Mouse (Mus musculus) CH12.LX (cell line): ENCODE data around the gene Mettl6.

Experiments used
- CTCF ChIP-seq, 2 experiments: IDR thresholded peaks in 1 of 2; conservative IDR thresholded peaks in 1 of 2; 2 replicates each; pipeline ENCODE4 v1.5.1; 2011 to 2012; ENCODE audit warnings: low read depth in 2 of 2, low read length in 2 of 2, improper control_type of control experiment in 1 of 2, inconsistent platforms in 1 of 2, mild to moderate bottlenecking in 1 of 2, moderate library complexity in 1 of 2
- E2F4 ChIP-seq: IDR thresholded peaks from 2 replicates; pipeline ENCODE4 v1.6.1; 2011; ENCODE audit warnings: low read depth, low read length, improper control_type of control experiment; ENCODE audit not compliant: insufficient replicate concordance
- EP300 ChIP-seq: IDR thresholded peaks from 2 replicates; pipeline ENCODE4 v1.6.1; 2011; ENCODE audit warnings: low read length, improper control_type of control experiment
- HCFC1 ChIP-seq: IDR thresholded peaks from 2 replicates; pipeline ENCODE4 v1.6.1; 2012; ENCODE audit warnings: low read depth, mild to moderate bottlenecking, inconsistent platforms, low read length, improper control_type of control experiment
- IRF4 ChIP-seq: IDR thresholded peaks from 2 replicates; pipeline ENCODE4 v1.6.1; 2014; ENCODE audit warnings: low read depth, mild to moderate bottlenecking, inconsistent platforms, low read length, improper control_type of control experiment
- MAFK ChIP-seq: IDR thresholded peaks from 2 replicates; pipeline ENCODE4 v1.6.1; 2011; ENCODE audit warnings: low read length, improper control_type of control experiment; ENCODE audit not compliant: insufficient replicate concordance
- MYC ChIP-seq: IDR thresholded peaks from 2 replicates; pipeline ENCODE4 v1.6.1; 2011; ENCODE audit warnings: low read depth, mild to moderate bottlenecking, improper control_type of control experiment, low read length
- POLR2A ChIP-seq: IDR thresholded peaks from 2 replicates; pipeline ENCODE4 v1.6.1; 2011; ENCODE audit warnings: low read depth, mild to moderate bottlenecking, improper control_type of control experiment, low read length
- RAD21 ChIP-seq: IDR thresholded peaks from 2 replicates; pipeline ENCODE4 v1.6.1; 2011; ENCODE audit warnings: low read depth, mild to moderate bottlenecking, low read length, improper control_type of control experiment, moderate library complexity
- TCF12 ChIP-seq: IDR thresholded peaks from 2 replicates; pipeline ENCODE4 v1.6.1; 2014; ENCODE audit warnings: low read depth, mild to moderate bottlenecking, inconsistent platforms, low read length, improper control_type of control experiment
- ZC3H11A ChIP-seq: IDR thresholded peaks from 2 replicates; pipeline ENCODE4 v1.6.1; 2012; ENCODE audit warnings: low read depth, mild to moderate bottlenecking, inconsistent platforms, low read length, improper control_type of control experiment
- ZKSCAN1 ChIP-seq: IDR thresholded peaks from 2 replicates; pipeline ENCODE4 v1.6.1; 2012; ENCODE audit warnings: low read depth, inconsistent platforms, low read length, improper control_type of control experiment, borderline replicate concordance

DNA sequence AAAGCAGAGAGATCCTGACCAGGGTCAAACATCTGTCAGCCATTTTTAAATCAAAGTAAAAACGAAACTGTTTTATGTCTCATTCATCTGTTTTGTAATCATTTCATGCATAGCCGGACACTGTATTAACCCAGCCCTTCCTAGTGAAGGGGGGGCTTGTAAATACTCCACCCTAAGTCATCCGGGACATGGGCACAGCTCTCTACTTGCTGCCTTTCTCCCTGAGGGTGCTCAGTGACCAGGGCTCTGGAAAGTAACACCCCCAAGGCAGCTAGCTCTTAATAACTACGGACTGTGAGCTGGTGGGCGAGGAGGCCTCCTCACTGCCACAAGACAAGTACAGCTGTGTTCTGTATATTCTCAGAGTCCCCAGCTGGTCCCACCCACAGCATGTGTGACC, 45.8 kb downstream of the Mettl6 start:
- TF ChIP-seq CTCF (conservative IDR thresholded peaks at IDR 0.05 in 1 of 2, IDR thresholded peaks at IDR 0.05 in 1 of 2; ENCODE audit: low read depth in 2 of 2, low read length in 2 of 2): no peak
- no peak for TF ChIP-seq MAFK
- TF ChIP-seq MYC: no peak
- TF ChIP-seq HCFC1: no peak
- TF ChIP-seq TCF12: no peak
- no peak for TF ChIP-seq ZC3H11A
- no peak for TF ChIP-seq ZKSCAN1
- no peak for TF ChIP-seq POLR2A
- no peak for TF ChIP-seq RAD21
- TF ChIP-seq IRF4: no peak
- TF ChIP-seq E2F4: no peak
- no peak for TF ChIP-seq EP300
